8 mouse cellular contexts compared by ENCODE assay signal in the genomic region with DNA sequence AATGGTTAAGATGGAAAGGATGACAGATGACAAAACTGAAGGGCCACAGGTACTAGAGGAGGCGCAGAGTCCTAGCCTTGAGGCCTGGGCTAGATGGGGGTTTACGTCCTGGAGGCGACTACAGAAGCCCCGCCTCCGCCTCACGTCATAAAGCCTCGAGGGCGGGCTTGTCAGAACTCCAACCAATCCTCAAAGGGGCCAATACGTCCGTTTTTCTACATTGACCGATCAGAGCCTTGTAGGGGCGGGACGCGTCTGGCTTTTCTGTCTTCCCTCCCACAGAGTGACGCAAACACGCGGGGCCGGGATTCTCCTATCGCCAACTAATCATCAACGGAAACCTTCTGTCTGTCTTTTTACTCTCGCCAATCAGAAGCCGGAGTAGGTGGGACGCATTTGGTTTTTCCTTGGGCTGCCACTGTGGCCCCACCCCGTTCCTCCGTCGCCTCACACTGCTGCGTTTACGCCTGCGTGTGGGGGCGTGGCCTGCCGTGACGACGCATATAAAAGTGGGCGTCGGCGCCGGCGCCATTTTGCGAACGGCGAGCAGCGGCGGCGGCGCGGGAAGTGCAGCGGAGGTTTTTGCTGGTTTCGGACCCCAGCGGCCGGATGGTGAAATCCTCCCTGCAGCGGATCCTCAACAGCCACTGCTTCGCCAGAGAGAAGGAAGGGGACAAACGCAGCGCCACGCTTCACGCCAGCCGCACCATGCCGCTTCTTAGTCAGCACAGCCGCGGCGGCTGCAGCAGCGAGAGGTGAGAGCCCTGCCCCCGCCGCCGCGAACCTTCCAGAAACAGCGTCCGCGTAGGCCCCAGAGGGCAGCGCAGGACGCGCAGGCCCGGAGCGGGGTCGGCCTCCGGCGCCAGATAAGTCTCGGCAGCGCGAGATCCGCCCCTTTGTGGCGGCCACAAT. TPM values are rescaled to one million over a fixed set of nuclear protein-coding genes. Genes with fewer than 3 reads are reported as not detected.
DNase-seq lines count a peak whose midpoint lies in the region; ATAC-seq and TF ChIP-seq lines count a peak whose summit lies in the region.

Gene Oaz1 (plus strand): TSS at position 506 of the 912 bp plus-strand sequence.

- H3K9ac ChIP-seq in heart, embryonic 12.5 days, result peak within 1 kb of the TSS; percentile 93
- H3K9ac ChIP-seq in kidney, postnatal 0 days (ENCODE audit: low read depth, low read length), result peak within 1 kb of the TSS; percentile 95
- H3K9ac ChIP-seq in liver, embryonic 11.5 days (ENCODE audit: low read depth, low read length), result peak within 1 kb of the TSS; percentile 85
- peak within 1 kb of the TSS; percentile 95 for H3K9ac ChIP-seq in stomach, embryonic 14.5 days (replicated peaks; ENCODE audit: low read depth, low read length)

- peak within 1 kb of the TSS; percentile 94 for H3K27ac ChIP-seq in heart, embryonic 12.5 days (ENCODE audit: poor library complexity, severe bottlenecking)
- H3K27ac ChIP-seq in kidney, postnatal 0 days, result peak within 1 kb of the TSS; percentile 93
- H3K27ac ChIP-seq in liver, embryonic 11.5 days (ENCODE audit: low read depth, low read length), result peak within 1 kb of the TSS; percentile 87
- H3K27ac ChIP-seq in stomach, embryonic 14.5 days (ENCODE audit: low read length), result peak within 1 kb of the TSS; percentile 90

- peaks cover 37% of the 10 kb centered on the region for H3K4me1 ChIP-seq in heart, embryonic 12.5 days (replicated peaks)
- 0 out of 2 replicates have a peak, but pooled peaks cover 12% of the 10 kb centered on the region for H3K4me1 ChIP-seq in kidney, postnatal 0 days (replicated peaks; ENCODE audit: insufficient read depth, low read length)
- peaks cover 46% of the 10 kb centered on the region for H3K4me1 ChIP-seq in liver, embryonic 11.5 days (replicated peaks; ENCODE audit: control insufficient read depth, insufficient read depth, low read length)
- H3K4me1 ChIP-seq in stomach, embryonic 14.5 days (ENCODE audit: control insufficient read depth, insufficient read depth, low read length), result peaks cover 20% of the 10 kb centered on the region

- H3K4me3 ChIP-seq in heart, embryonic 12.5 days, result peak within 1 kb of the TSS; percentile 90
- peak within 1 kb of the TSS; percentile 78 for H3K4me3 ChIP-seq in kidney, postnatal 0 days (replicated peaks; ENCODE audit: low read depth, low read length)
- H3K4me3 ChIP-seq in liver, embryonic 11.5 days (ENCODE audit: low read depth, low read length), result peak within 1 kb of the TSS; percentile 69
- peak within 1 kb of the TSS; percentile 71 for H3K4me3 ChIP-seq in stomach, embryonic 14.5 days (ENCODE audit: low read depth, low read length)

- peaks cover 24% of the 10 kb centered on the region for H3K36me3 ChIP-seq in heart, embryonic 12.5 days
- H3K36me3 ChIP-seq in kidney, postnatal 0 days (ENCODE audit: insufficient read depth, low read length), result peaks cover 15% of the 10 kb centered on the region; the same call in 1 of the 2 replicates
- H3K36me3 ChIP-seq in liver, embryonic 11.5 days (ENCODE audit: control insufficient read depth, insufficient read depth, low read length), result peaks cover 12% of the 10 kb centered on the region
- peaks cover 13% of the 10 kb centered on the region for H3K36me3 ChIP-seq in stomach, embryonic 14.5 days (ENCODE audit: control insufficient read depth, insufficient read depth, low read length)

- peak; percentile 88 for ATAC-seq in erythroid progenitor cell, adult 5-6 weeks (replicated peaks; ENCODE audit: low FRiP score, poor library complexity, severe bottlenecking)
- ATAC-seq in heart, embryonic 12.5 days (ENCODE audit: insufficient number of reproducible peaks, low FRiP score), result peak; percentile 97
- ATAC-seq in kidney, postnatal 0 days (replicated peaks; ENCODE audit: low FRiP score, low read depth), result peak; percentile 96
- peak; percentile 93 for ATAC-seq in liver, embryonic 11.5 days (replicated peaks; ENCODE audit: low FRiP score)
- peak; percentile 97 for ATAC-seq in stomach, embryonic 14.5 days (ENCODE audit: insufficient number of reproducible peaks, insufficient read depth, low FRiP score, low read depth)

- WGBS in heart, embryonic 12.5 days, result under 1% methylated on average over 82 of the region's 82 CpGs
- under 1% methylated on average over 74 of the region's 82 CpGs for WGBS in kidney, postnatal 0 days
- WGBS in liver, embryonic 11.5 days, result under 1% methylated on average over 76 of the region's 82 CpGs
- under 1% methylated on average over 73 of the region's 82 CpGs for WGBS in stomach, embryonic 14.5 days

- no peak for TF ChIP-seq CTCF in kidney, postnatal 0 days (IDR thresholded peaks at IDR 0.05; ENCODE audit: low read depth)

- no peaks in the 10 kb centered on the region for H3K27me3 ChIP-seq in heart, embryonic 12.5 days (replicated peaks)
- H3K27me3 ChIP-seq in kidney, postnatal 0 days (ENCODE audit: insufficient read depth, low read length), result no peaks in the 10 kb centered on the region
- no peaks in the 10 kb centered on the region for H3K27me3 ChIP-seq in liver, embryonic 11.5 days (replicated peaks; ENCODE audit: control insufficient read depth, insufficient read depth, low read length)
- H3K27me3 ChIP-seq in stomach, embryonic 14.5 days (ENCODE audit: control insufficient read depth, insufficient read depth, low read length), result no peaks in the 10 kb centered on the region

- peak within 1 kb of the TSS; percentile 99 for H3K4me2 ChIP-seq in heart, embryonic 12.5 days
- H3K4me2 ChIP-seq in kidney, postnatal 0 days (ENCODE audit: low read length), result peak within 1 kb of the TSS; percentile 64
- peak within 1 kb of the TSS; percentile 100 for H3K4me2 ChIP-seq in liver, embryonic 11.5 days
- peak within 1 kb of the TSS; percentile 97 for H3K4me2 ChIP-seq in stomach, embryonic 14.5 days (replicated peaks; ENCODE audit: low read depth, low read length)

- peak; percentile 100 for DNase-seq in CD4-positive helper T cell, adult 2 months (ENCODE audit: low read depth, low spot score)
- DNase-seq in brain, embryonic 18.5 days (ENCODE audit: low read depth, low spot score), result peak; percentile 100
- peak; percentile 100 for DNase-seq in kidney, postnatal 0 days (ENCODE audit: low spot score)
- DNase-seq in liver, embryonic 11.5 days (ENCODE audit: low spot score), result peak; percentile 95
- peak; percentile 99 for DNase-seq in naive thymus-derived CD4-positive, alpha-beta T cell, adult 2 months (ENCODE audit: low read depth)

- H3K9me3 ChIP-seq in heart, embryonic 12.5 days (replicated peaks), result no peaks in the 10 kb centered on the region
- H3K9me3 ChIP-seq in kidney, postnatal 0 days (replicated peaks; ENCODE audit: low read length), result no peaks in the 10 kb centered on the region
- no peaks in the 10 kb centered on the region for H3K9me3 ChIP-seq in liver, embryonic 11.5 days (ENCODE audit: control insufficient read depth, low read length)
- no peaks in the 10 kb centered on the region for H3K9me3 ChIP-seq in stomach, embryonic 14.5 days (ENCODE audit: control insufficient read depth, low read depth, low read length)

RNA-seq across cellular contexts. Expression of gene Oaz1, which starts in this region (rescaled TPM):
- 1,470 and 1,566 TPM in 2 replicates for total RNA-seq in erythroid progenitor cell, adult 5-6 weeks (2015; ENCODE audit: low replicate concordance)
- 158 and 259 TPM in 2 replicates for total RNA-seq in erythroid progenitor cell, adult 5-6 weeks (2017; ENCODE audit: low replicate concordance)
- 1,577 and 1,597 TPM in 2 replicates for polyA plus RNA-seq in heart, embryonic 12.5 days (2016; fragmentation: Nextera tagmentation; extraction: Ambion mirVana)
- 1,422 and 1,480 TPM in 2 replicates for polyA plus RNA-seq in kidney, postnatal 0 days (2015; fragmentation: Nextera tagmentation; extraction: Ambion mirVana)
- 1,793 and 1,800 TPM in 2 replicates for polyA plus RNA-seq in liver, embryonic 11.5 days (2014; fragmentation: Nextera tagmentation; extraction: Ambion mirVana)
- polyA plus RNA-seq in stomach, embryonic 14.5 days (2014; fragmentation: Nextera tagmentation; extraction: Ambion mirVana), result 1,724 and 1,898 TPM in 2 replicates

Comparison
In these comparisons a context has a peak if more than half of its experiments do, and no peak if none do; other contexts are left out.
1. Peak in every context shown above with its lines: DNase-seq, ATAC-seq, H3K4me3 ChIP-seq and H3K27ac ChIP-seq.